In genomic region chr1:119189461-119190066, GRCm38 (mm10) we compare ENCODE assay signal across 8 mouse cellular contexts.
DNase-seq lines count a peak whose midpoint lies in the region; ATAC-seq and TF ChIP-seq lines count a peak whose summit lies in the region.

No protein-coding gene starts in this region.

- TF ChIP-seq CTCF in E14TG2a.4 (conservative IDR thresholded peaks at IDR 0.05; ENCODE audit: low read length), result no peak
- no peak for TF ChIP-seq CTCF in liver, embryonic 14.5 days (IDR thresholded peaks at IDR 0.05; ENCODE audit: low read depth)

- no peak overlapping the region for H3K27ac ChIP-seq in liver, embryonic 14.5 days

- no peak for TF ChIP-seq EP300 in liver, embryonic 14.5 days (IDR thresholded peaks at IDR 0.05; ENCODE audit: low read depth)

- no peak for ATAC-seq in liver, embryonic 14.5 days (ENCODE audit: insufficient read depth)

- H3K27me3 ChIP-seq in E14TG2a.4 (ENCODE audit: insufficient read depth, low read length), result peaks cover 58% of the 10 kb centered on the region
- H3K27me3 ChIP-seq in liver, embryonic 14.5 days (ENCODE audit: control insufficient read depth, insufficient read depth, low read length), result no peaks in the 10 kb centered on the region

- no peak overlapping the region for H3K9ac ChIP-seq in liver, embryonic 14.5 days (replicated peaks)

- H3K4me3 ChIP-seq in E14TG2a.4 (replicated peaks; ENCODE audit: low read length), result peak overlapping the region; percentile 61
- H3K4me3 ChIP-seq in liver, embryonic 14.5 days (ENCODE audit: insufficient read depth in 1 of 2, low read depth in 2 of 2, low read length in 2 of 2), result no peak overlapping the region

- H3K4me2 ChIP-seq in liver, embryonic 14.5 days (ENCODE audit: low read depth), result 0 out of 2 replicates have a peak overlapping the region, but pooled peaks have one; percentile 20

- DNase-seq in Muller cell, postnatal 12 days (ENCODE audit: inconsistent ontology term), result peak; percentile 36
- DNase-seq in frontal cortex, postnatal 10 days (ENCODE audit: low spot score in 2 of 2), result peak; percentile 53 to 67
- DNase-seq in layer of hippocampus, adult 18-20 months (ENCODE audit: low spot score in 2 of 2), result peak; percentile 77 to 85
- DNase-seq in liver, embryonic 14.5 days (ENCODE audit: low read depth in 3 of 3, low spot score in 3 of 3), result no peak
- DNase-seq in right cerebral cortex, postnatal 4 days, result peak; percentile 67
- no peak for DNase-seq in ovary, adult 18-20 months (ENCODE audit: low spot score)
- DNase-seq in c-Kit-positive CD71-positive TER-119-positive erythroid progenitor cells, embryonic 14.5 days (ENCODE audit: low spot score), result no peak

- no peaks in the 10 kb centered on the region for H3K36me3 ChIP-seq in E14TG2a.4 (ENCODE audit: insufficient read depth, low read length)
- H3K36me3 ChIP-seq in liver, embryonic 14.5 days (replicated peaks; ENCODE audit: control insufficient read depth, insufficient read depth, low read depth), result no peaks in the 10 kb centered on the region

- no peaks in the 10 kb centered on the region for H3K9me3 ChIP-seq in E14TG2a.4 (ENCODE audit: low read length)
- H3K9me3 ChIP-seq in liver, embryonic 14.5 days (ENCODE audit: control insufficient read depth, low read length), result no peaks in the 10 kb centered on the region

- WGBS in liver, embryonic 14.5 days (ENCODE audit: insufficient replicate concordance), result 4% methylated on average over 23 of the region's 23 CpGs

- H3K4me1 ChIP-seq in E14TG2a.4 (replicated peaks; ENCODE audit: low read depth, low read length), result peaks cover 20% of the 10 kb centered on the region
- no peaks in the 10 kb centered on the region; a peak in 1 of 4 replicates for H3K4me1 ChIP-seq in liver, embryonic 14.5 days (replicated peaks; ENCODE audit: control insufficient read depth in 2 of 2, insufficient read depth in 2 of 2, low read length in 1 of 2)

Comparison
In these comparisons a context has a peak if more than half of its experiments do, and no peak if none do; other contexts are left out.
1. DNase-seq: peak in Muller cell, postnatal 12 days (single experiment), frontal cortex, postnatal 10 days (2 of 2), layer of hippocampus, adult 18-20 months (2 of 2) and right cerebral cortex, postnatal 4 days (single experiment); none in liver, embryonic 14.5 days (0 of 3), ovary, adult 18-20 months (single experiment) and c-Kit-positive CD71-positive TER-119-positive erythroid progenitor cells, embryonic 14.5 days (single experiment).